Mouse (Mus musculus): ENCODE results near the gene Trp53i11. TPM values are rescaled to one million over a fixed set of nuclear protein-coding genes. Genes with fewer than 3 reads are reported as not detected.

The Trp53i11 gene
- total and polyA plus RNA-seq, 3 experiments, result not detected

DNA sequence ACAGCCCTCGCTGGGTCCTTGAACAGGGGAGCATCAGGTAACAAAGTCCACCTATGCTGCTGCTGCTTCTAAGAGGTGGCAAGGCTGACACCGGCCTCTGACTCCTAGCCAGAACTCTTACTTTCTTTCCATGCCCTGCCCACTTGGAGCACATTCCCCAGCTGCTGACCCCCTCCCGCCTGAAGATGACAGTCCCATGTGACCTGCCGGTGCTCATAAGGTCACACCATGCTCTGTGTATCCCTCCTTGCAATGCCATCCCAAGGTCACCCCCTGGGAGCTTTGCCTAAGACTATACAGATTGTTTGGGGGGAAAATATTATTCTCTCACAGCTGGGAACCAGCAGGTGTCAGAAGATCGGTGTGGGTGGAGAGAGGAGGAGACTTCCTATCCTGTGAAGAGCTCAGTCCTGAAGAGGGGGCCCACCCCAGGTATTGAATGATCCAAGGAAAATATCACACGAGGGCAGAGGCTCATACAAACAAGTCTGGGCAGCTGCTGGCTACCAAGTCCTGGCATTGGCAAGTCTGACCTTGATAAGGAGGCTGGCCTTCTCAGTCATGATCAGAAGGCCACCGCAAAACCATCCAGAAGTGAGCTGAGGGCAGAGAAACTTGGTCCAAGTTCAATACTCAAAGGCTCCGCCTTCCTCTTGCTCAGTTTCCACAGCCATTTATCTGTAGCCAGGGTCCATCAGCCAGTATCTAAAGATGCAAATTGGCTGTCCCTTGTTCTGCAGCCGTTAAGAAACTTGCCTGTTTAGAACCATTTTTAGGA lies 36.5 kb upstream of the Trp53i11 start:
- no peak for ATAC-seq (ENCODE audit: extremely low read depth, insufficient number of reproducible peaks, low FRiP score, poor library complexity, severe bottlenecking)
- H3K27me3 ChIP-seq (ENCODE audit: insufficient read depth, low read length), result peaks cover 27% of the 10 kb centered on the region

DNA sequence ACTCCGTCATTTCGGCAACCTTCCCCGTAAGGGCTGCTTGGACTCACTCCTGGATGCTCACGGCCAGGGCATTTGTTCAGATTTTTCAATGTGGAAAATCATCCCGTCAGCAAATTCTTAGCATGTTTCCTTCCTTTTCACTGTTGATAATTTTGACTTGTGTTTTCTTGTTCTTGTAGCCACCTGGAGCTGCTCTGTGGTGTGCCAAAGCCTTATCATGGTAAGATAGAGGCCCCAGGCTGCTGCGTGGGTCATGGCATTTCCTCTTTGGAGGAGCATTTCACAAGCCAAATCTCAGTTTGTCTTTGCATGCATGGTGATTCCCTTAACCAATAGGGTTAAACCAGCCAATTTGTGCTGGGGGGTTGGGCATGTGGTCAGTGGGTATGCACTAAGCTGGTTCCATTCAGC lies 35.2 kb upstream of the Trp53i11 start:
- Histone ChIP-seq H3K9me3 (replicated peaks) (no peaks in the 10 kb centered on the region), H3K36me3 (replicated peaks) (no peaks in the 10 kb centered on the region), H3K4me3 (ENCODE audit: low read depth, low read length) (no peak overlapping the region), H3K4me1 (ENCODE audit: insufficient read depth, low read depth, low read length) (no peaks in the 10 kb centered on the region), H3K27me3 (ENCODE audit: insufficient read depth, low read length) (peaks cover 31% of the 10 kb centered on the region)
- DNase-seq (ENCODE audit: low spot score), result no peak
- no peak for ATAC-seq (ENCODE audit: extremely low read depth, insufficient number of reproducible peaks, low FRiP score, poor library complexity, severe bottlenecking)
- TF ChIP-seq CTCF (IDR thresholded peaks at IDR 0.05; ENCODE audit: low read depth, low read length) (no peak), GATA1 (IDR thresholded peaks at IDR 0.05; ENCODE audit: borderline replicate concordance, low read length) (no peak), POLR2AphosphoS5 (IDR thresholded peaks at IDR 0.05; ENCODE audit: insufficient replicate concordance, low read depth, low read length) (no peak), GATA2 (IDR thresholded peaks at IDR 0.05; ENCODE audit: borderline replicate concordance, low read depth, low read length) (no peak), TAL1 (conservative IDR thresholded peaks at IDR 0.05; ENCODE audit: low read depth, low read length) (no peak)

More for the DNA sequence above, 36.5 kb upstream of the Trp53i11 start:
- TF ChIP-seq GATA1 (IDR thresholded peaks at IDR 0.05; ENCODE audit: borderline replicate concordance, low read length), result no peak
- no peak for TF ChIP-seq TAL1 (conservative IDR thresholded peaks at IDR 0.05; ENCODE audit: low read depth, low read length)
- Histone ChIP-seq H3K4me3 (ENCODE audit: low read depth, low read length) (no peak overlapping the region), H3K4me1 (ENCODE audit: insufficient read depth, low read depth, low read length) (no peaks in the 10 kb centered on the region), H3K36me3 (replicated peaks) (no peaks in the 10 kb centered on the region), H3K9me3 (replicated peaks) (no peaks in the 10 kb centered on the region)
- no peak for DNase-seq (ENCODE audit: low spot score)

DNA sequence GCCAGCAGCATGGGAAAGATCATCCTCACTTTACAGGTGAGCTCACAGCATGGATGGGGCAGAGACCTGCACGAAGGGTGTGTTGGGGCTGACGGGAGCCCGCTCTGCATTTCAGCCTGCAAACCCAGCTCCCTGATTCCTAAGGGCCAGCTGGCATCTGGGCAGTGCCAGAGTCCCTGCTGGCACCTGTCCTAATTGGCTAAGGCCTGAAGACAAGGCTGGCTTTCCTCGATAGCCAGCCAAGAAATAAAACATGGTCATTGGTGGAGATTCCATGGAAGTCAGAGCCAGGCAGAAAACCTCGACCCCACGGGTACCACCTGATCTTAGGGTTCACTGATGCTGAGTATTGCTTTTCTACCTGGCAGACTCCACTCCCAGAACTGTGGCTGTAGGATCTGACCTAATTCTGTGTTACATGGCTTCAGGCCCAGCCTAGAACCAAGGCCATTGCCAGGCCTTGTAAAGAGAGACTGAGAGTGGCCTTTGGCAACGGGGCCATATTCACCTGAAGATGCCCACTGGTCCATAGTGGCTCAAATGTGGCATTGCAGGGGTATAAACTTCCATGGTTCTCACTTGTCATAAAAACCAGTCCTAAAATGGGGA lies 34.4 kb upstream of the Trp53i11 start:
- Histone ChIP-seq H3K9me3 (replicated peaks) (no peaks in the 10 kb centered on the region), H3K27me3 (ENCODE audit: insufficient read depth, low read length) (peaks cover 34% of the 10 kb centered on the region), H3K36me3 (replicated peaks) (no peaks in the 10 kb centered on the region), H3K4me1 (ENCODE audit: insufficient read depth, low read depth, low read length) (no peaks in the 10 kb centered on the region), H3K4me3 (ENCODE audit: low read depth, low read length) (no peak overlapping the region)
- no peak for TF ChIP-seq GATA1 (IDR thresholded peaks at IDR 0.05; ENCODE audit: borderline replicate concordance, low read length)
- TF ChIP-seq POLR2AphosphoS5 (IDR thresholded peaks at IDR 0.05; ENCODE audit: insufficient replicate concordance, low read depth, low read length), result no peak
- TF ChIP-seq GATA2 (IDR thresholded peaks at IDR 0.05; ENCODE audit: borderline replicate concordance, low read depth, low read length), result no peak
- ATAC-seq (ENCODE audit: extremely low read depth, insufficient number of reproducible peaks, low FRiP score, poor library complexity, severe bottlenecking) (no peak), DNase-seq (ENCODE audit: low spot score) (no peak)

DNA sequence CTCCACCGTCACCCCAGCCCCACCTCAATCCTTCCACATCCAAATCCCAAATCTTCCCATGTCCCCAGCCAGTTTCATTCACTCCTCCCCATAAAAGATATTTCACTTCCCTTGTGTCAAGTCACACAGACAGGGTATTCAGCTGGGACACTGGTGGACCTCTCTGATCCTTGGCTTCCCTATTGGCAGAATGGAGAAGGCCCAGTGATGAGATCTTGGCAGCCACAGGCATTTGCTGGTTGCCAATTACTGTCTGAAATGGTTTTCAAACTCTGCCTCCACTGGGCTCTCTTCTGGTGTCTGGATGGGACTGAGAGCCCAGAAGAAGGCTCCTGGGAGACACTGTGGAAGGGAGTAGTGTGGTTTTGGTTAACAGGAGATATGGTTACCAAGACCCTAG lies 33.5 kb upstream of the Trp53i11 start:
- Histone ChIP-seq H3K27me3 (ENCODE audit: insufficient read depth, low read length) (peaks cover 39% of the 10 kb centered on the region), H3K4me3 (ENCODE audit: low read depth, low read length) (no peak overlapping the region), H3K36me3 (replicated peaks) (no peaks in the 10 kb centered on the region), H3K9me3 (replicated peaks) (no peaks in the 10 kb centered on the region), H3K4me1 (ENCODE audit: insufficient read depth, low read depth, low read length) (no peaks in the 10 kb centered on the region)
- ATAC-seq (ENCODE audit: extremely low read depth, insufficient number of reproducible peaks, low FRiP score, poor library complexity, severe bottlenecking) (no peak), DNase-seq (ENCODE audit: low spot score) (no peak)
- TF ChIP-seq GATA1 (IDR thresholded peaks at IDR 0.05; ENCODE audit: borderline replicate concordance, low read length) (no peak), TAL1 (conservative IDR thresholded peaks at IDR 0.05; ENCODE audit: low read depth, low read length) (no peak), POLR2AphosphoS5 (IDR thresholded peaks at IDR 0.05; ENCODE audit: insufficient replicate concordance, low read depth, low read length) (no peak), GATA2 (IDR thresholded peaks at IDR 0.05; ENCODE audit: borderline replicate concordance, low read depth, low read length) (no peak), CTCF (IDR thresholded peaks at IDR 0.05; ENCODE audit: low read depth, low read length) (no peak)

DNA sequence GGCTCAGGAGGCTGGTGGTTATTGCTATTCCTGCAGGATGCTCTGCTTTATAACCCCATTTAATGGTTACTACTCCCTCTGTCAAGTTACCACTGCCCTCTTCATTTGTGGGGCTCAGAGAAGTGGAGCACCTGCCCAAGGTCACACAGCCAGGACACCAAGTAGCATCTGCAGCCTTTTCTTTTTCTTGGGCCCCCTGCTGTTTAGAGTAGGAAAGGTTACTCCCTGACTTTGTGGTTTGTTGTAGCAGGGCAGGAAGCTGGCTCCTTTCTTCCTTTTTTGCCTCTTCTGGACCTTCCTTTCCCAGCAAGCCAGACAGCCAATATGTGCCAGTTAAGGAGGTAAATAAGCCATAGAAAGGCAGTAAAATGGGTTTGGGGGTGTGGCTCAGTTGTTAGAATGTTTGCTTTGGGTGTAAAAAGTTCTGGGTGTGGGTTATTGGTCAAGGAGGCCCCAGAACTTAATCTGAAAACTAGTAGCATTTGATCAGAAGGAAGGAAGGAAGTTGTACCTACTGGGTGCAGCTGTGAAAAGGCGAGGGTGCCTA lies 32.8 kb upstream of the Trp53i11 start:
- Histone ChIP-seq H3K4me1 (ENCODE audit: insufficient read depth, low read depth, low read length) (no peaks in the 10 kb centered on the region), H3K4me3 (ENCODE audit: low read depth, low read length) (no peak overlapping the region), H3K9me3 (replicated peaks) (no peaks in the 10 kb centered on the region), H3K27me3 (ENCODE audit: insufficient read depth, low read length) (peaks cover 45% of the 10 kb centered on the region), H3K36me3 (replicated peaks) (no peaks in the 10 kb centered on the region)
- DNase-seq (ENCODE audit: low spot score), result no peak
- ATAC-seq (ENCODE audit: extremely low read depth, insufficient number of reproducible peaks, low FRiP score, poor library complexity, severe bottlenecking), result no peak
- TF ChIP-seq TAL1 (conservative IDR thresholded peaks at IDR 0.05; ENCODE audit: low read depth, low read length), result no peak
- no peak for TF ChIP-seq CTCF (IDR thresholded peaks at IDR 0.05; ENCODE audit: low read depth, low read length)

DNA sequence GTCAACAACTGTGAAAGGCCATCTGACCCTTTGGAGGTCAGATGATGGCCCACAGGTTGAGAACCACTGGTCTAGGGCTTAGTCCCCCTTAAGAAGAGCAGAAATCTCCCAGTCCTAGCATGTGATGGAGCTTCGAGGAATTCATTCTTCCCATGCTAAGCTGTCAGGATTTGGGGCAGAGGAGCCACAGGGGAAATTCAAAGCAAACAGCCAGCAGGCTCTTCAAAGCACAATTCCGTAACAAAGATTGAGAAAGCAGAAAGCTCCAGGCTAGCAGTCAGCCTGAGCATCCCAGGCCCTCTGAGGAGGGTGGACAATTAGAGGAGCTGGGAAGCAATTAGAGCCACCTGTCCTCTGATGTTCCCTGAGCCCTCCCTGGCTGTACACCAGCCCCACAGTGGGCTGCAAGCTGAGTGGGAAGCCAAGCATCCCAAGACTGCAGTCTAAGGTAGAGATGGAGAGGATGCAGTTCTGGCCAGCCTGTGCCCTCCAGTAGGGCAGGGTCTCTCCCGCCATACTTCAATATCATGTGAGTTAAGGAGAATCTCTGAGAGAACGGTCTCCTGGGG lies 26.8 kb upstream of the Trp53i11 start:
- no peak for DNase-seq (ENCODE audit: low spot score)
- TF ChIP-seq TAL1 (conservative IDR thresholded peaks at IDR 0.05; ENCODE audit: low read depth, low read length) (no peak), GATA2 (IDR thresholded peaks at IDR 0.05; ENCODE audit: borderline replicate concordance, low read depth, low read length) (no peak), CTCF (IDR thresholded peaks at IDR 0.05; ENCODE audit: low read depth, low read length) (no peak), GATA1 (IDR thresholded peaks at IDR 0.05; ENCODE audit: borderline replicate concordance, low read length) (no peak), POLR2AphosphoS5 (IDR thresholded peaks at IDR 0.05; ENCODE audit: insufficient replicate concordance, low read depth, low read length) (no peak)

More for the DNA sequence above, 26.8 kb upstream of the Trp53i11 start:
- Histone ChIP-seq H3K27me3 (ENCODE audit: insufficient read depth, low read length) (peaks cover 41% of the 10 kb centered on the region), H3K36me3 (replicated peaks) (no peaks in the 10 kb centered on the region), H3K9me3 (replicated peaks) (no peaks in the 10 kb centered on the region), H3K4me1 (ENCODE audit: insufficient read depth, low read depth, low read length) (peaks cover 23% of the 10 kb centered on the region), H3K4me3 (ENCODE audit: low read depth, low read length) (no peak overlapping the region)
- ATAC-seq (ENCODE audit: extremely low read depth, insufficient number of reproducible peaks, low FRiP score, poor library complexity, severe bottlenecking), result no peak

All from G1E (cell line).